Mouse (Mus musculus) liver, embryonic 16.5 days (tissue): ENCODE measurements around the gene Tmem88. TPM values are rescaled to one million over a fixed set of nuclear protein-coding genes. Genes with fewer than 3 reads are reported as not detected.

ENCODE experiments used
- ATAC-seq: fragments of 200-750 bp; cut with Nextera tagmentation; 2 replicates; pipeline ENCODE4 v1.8.0; 2017; ENCODE audit warnings: low read depth, mild to moderate bottlenecking, moderate number of reproducible peaks, moderate library complexity
- H3K27ac ChIP-seq: fragments of 300-500 bp; sonication (generic); 2 replicates; pipeline ENCODE4 v1.5.1; 2014; ENCODE audit warnings: mild to moderate bottlenecking, low read length
- H3K27me3 ChIP-seq: fragments of 300-500 bp; sonication (generic); 2 replicates; pipeline ENCODE4 v1.6.1; 2014; ENCODE audit warnings: low read depth, low read length, mixed read lengths; ENCODE audit not compliant: control insufficient read depth, insufficient read depth
- H3K36me3 ChIP-seq: fragments of 300-500 bp; sonication (generic); 2 replicates; pipeline ENCODE4 v1.6.1; 2014; ENCODE audit warnings: mild to moderate bottlenecking; ENCODE audit not compliant: control insufficient read depth, insufficient read depth
- H3K4me1 ChIP-seq: fragments of 300-500 bp; sonication (generic); 2 replicates; pipeline ENCODE4 v1.6.1; 2014; ENCODE audit warnings: low read depth, low read length, mixed read lengths; ENCODE audit not compliant: control insufficient read depth
- H3K4me2 ChIP-seq: fragments of 300-500 bp; sonication (generic); 2 replicates; pipeline ENCODE4 v1.6.1; 2014; ENCODE audit warnings: low read depth, low read length, mixed read lengths
- H3K4me3 ChIP-seq: fragments of 300-500 bp; sonication (generic); 2 replicates; pipeline ENCODE4 v1.5.1; 2014; ENCODE audit warnings: low read depth, mild to moderate bottlenecking, low read length
- H3K9ac ChIP-seq: fragments of 300-500 bp; sonication (generic); 2 replicates; pipeline ENCODE4 v1.6.1; 2014; ENCODE audit warnings: low read depth, low read length
- H3K9me3 ChIP-seq: fragments of 300-500 bp; sonication (generic); replicated peaks from 2 replicates; pipeline ENCODE4 v1.6.1; 2016; ENCODE audit warnings: low read length; ENCODE audit not compliant: control insufficient read depth
- WGBS: fragments of 180-500 bp; shearing (Covaris S2); extraction: QIAGEN DNeasy Blood & Tissue Kit; methylation state at CpG from one replicate; pipeline ENCODE4 v1.1.7; 2014; ENCODE audit not compliant: insufficient replicate concordance; 5-methylcytosine and 5-hydroxymethylcytosine counted together
- polyA plus RNA-seq: library from polyadenylated mRNA; unstranded; fragments of >200 nt; fragmentation: Nextera tagmentation; extraction: Ambion mirVana; gene quantifications from 2 replicates; pipeline ENCODE4 v1.2.1, GENCODE M21; 2015

Tmem88 gene
- polyA plus RNA-seq, 1 experiment from 2014 or later, result 7.8 TPM

- Histone ChIP-seq H3K9me3 (no peaks in the 10 kb centered on the region), H3K9ac (no peak overlapping the region), H3K27me3 (no peaks in the 10 kb centered on the region), H3K27ac (no peak overlapping the region), H3K36me3 (no peaks in the 10 kb centered on the region), H3K4me1 (no peaks in the 10 kb centered on the region; the same call in 1 of the 2 replicates), H3K4me2 (no peak overlapping the region), H3K4me3 (no peak overlapping the region)
- no peak for ATAC-seq
- whole genome bisulfite sequencing, result 64% methylated on average over 6 of the region's 6 CpGs
These were observed 16.7 kb downstream of the Tmem88 start for GRCm38 (mm10) chr11:69381356-69381755.

- Histone ChIP-seq H3K4me3 (no peak overlapping the region), H3K36me3 (no peaks in the 10 kb centered on the region), H3K4me2 (no peak overlapping the region), H3K27ac (peak overlapping the region; percentile 60), H3K9me3 (no peaks in the 10 kb centered on the region), H3K27me3 (no peaks in the 10 kb centered on the region), H3K4me1 (no peaks in the 10 kb centered on the region; the same call in 1 of the 2 replicates), H3K9ac (no peak overlapping the region)
- WGBS, result 37% methylated on average over 3 of the region's 3 CpGs
- ATAC-seq, result peak; percentile 28
These were observed 18.4 kb downstream of the Tmem88 start for GRCm38 (mm10) chr11:69379600-69379999.

- Histone ChIP-seq H3K27me3 (no peaks in the 10 kb centered on the region), H3K9me3 (no peaks in the 10 kb centered on the region), H3K36me3 (no peaks in the 10 kb centered on the region), H3K4me3 (no peak overlapping the region), H3K4me2 (no peak overlapping the region), H3K27ac (peak overlapping the region; percentile 62), H3K4me1 (peaks cover 16% of the 10 kb centered on the region), H3K9ac (no peak overlapping the region)
- peak; percentile 59 for ATAC-seq
- 47% methylated on average over 3 of the region's 3 CpGs for WGBS
These were observed 20.3 kb downstream of the Tmem88 start for GRCm38 (mm10) chr11:69377766-69378165.

- Histone ChIP-seq H3K36me3 (no peaks in the 10 kb centered on the region), H3K27ac (no peak overlapping the region), H3K4me3 (no peak overlapping the region), H3K27me3 (peaks cover 7% of the 10 kb centered on the region; the same call in 1 of the 2 replicates), H3K9ac (no peak overlapping the region), H3K9me3 (no peaks in the 10 kb centered on the region), H3K4me2 (no peak overlapping the region), H3K4me1 (peaks cover 38% of the 10 kb centered on the region)
- ATAC-seq, result no peak
- 80% methylated on average over 4 of the region's 4 CpGs for WGBS
These were observed 22.4 kb downstream of the Tmem88 start for GRCm38 (mm10) chr11:69375646-69376045.

- peaks cover 38% of the 10 kb centered on the region for H3K4me1 ChIP-seq
- H3K9me3 ChIP-seq, result no peaks in the 10 kb centered on the region
- no peaks in the 10 kb centered on the region for H3K36me3 ChIP-seq
- H3K4me3 ChIP-seq, result peak overlapping the region; percentile 45
- H3K27me3 ChIP-seq, result peaks cover 24% of the 10 kb centered on the region
- peak; percentile 91 for ATAC-seq
- peak overlapping the region; percentile 92 for H3K27ac ChIP-seq
- H3K4me2 ChIP-seq, result peak overlapping the region; percentile 82
- H3K9ac ChIP-seq, result peak overlapping the region; percentile 59
- 53% methylated on average over 16 of the region's 16 CpGs for WGBS
These were observed 24.6 kb downstream of the Tmem88 start for GRCm38 (mm10) chr11:69373223-69373965.

GRCm38 (mm10) chr11:69372780-69373170 lies 25.3 kb downstream of the Tmem88 start:
- ATAC-seq, result peak; percentile 6; the same call in 1 of the 2 replicates
- WGBS, result 46% methylated on average over 3 of the region's 3 CpGs
- H3K4me1 ChIP-seq, result peaks cover 44% of the 10 kb centered on the region
- peak overlapping the region; percentile 82 for H3K4me2 ChIP-seq
- peaks cover 30% of the 10 kb centered on the region for H3K27me3 ChIP-seq
- peak overlapping the region; percentile 45 for H3K4me3 ChIP-seq
- no peaks in the 10 kb centered on the region for H3K36me3 ChIP-seq
- H3K9ac ChIP-seq, result no peak overlapping the region
- H3K27ac ChIP-seq, result peak overlapping the region; percentile 92
- no peaks in the 10 kb centered on the region for H3K9me3 ChIP-seq

- Histone ChIP-seq H3K27ac (peak overlapping the region; percentile 92), H3K4me1 (peaks cover 50% of the 10 kb centered on the region), H3K9ac (no peak overlapping the region)
These were observed 25.8 kb downstream of the Tmem88 start for GRCm38 (mm10) chr11:69372056-69372779.

GRCm38 (mm10) chr11:69371601-69372000 lies 26.4 kb downstream of the Tmem88 start:
- no peak overlapping the region for H3K4me2 ChIP-seq
- WGBS, result 71% methylated on average over 12 of the region's 12 CpGs
- peaks cover 55% of the 10 kb centered on the region for H3K4me1 ChIP-seq

More at GRCm38 (mm10) chr11:69372056-69372779, 25.8 kb downstream of the Tmem88 start:
- Histone ChIP-seq H3K36me3 (no peaks in the 10 kb centered on the region), H3K27me3 (peaks cover 35% of the 10 kb centered on the region), H3K9me3 (no peaks in the 10 kb centered on the region), H3K4me2 (peak overlapping the region; percentile 82; the same call in 1 of the 2 replicates), H3K4me3 (peak overlapping the region; percentile 45; the same call in 1 of the 2 replicates)
- ATAC-seq, result no peak
- 46% methylated on average over 12 of the region's 12 CpGs for WGBS

GRCm38 (mm10) chr11:69370817-69371215 lies 27.2 kb downstream of the Tmem88 start:
- Histone ChIP-seq H3K4me2 (no peak overlapping the region), H3K4me1 (peaks cover 63% of the 10 kb centered on the region), H3K36me3 (no peaks in the 10 kb centered on the region), H3K4me3 (no peak overlapping the region), H3K9ac (no peak overlapping the region), H3K27me3 (peaks cover 49% of the 10 kb centered on the region), H3K9me3 (no peaks in the 10 kb centered on the region), H3K27ac (peak overlapping the region; percentile 45; the same call in 1 of the 2 replicates)
- 35% methylated on average over 9 of the region's 9 CpGs for WGBS
- ATAC-seq, result no peak

More at GRCm38 (mm10) chr11:69371601-69372000, 26.4 kb downstream of the Tmem88 start:
- Histone ChIP-seq H3K9me3 (no peaks in the 10 kb centered on the region), H3K36me3 (no peaks in the 10 kb centered on the region), H3K27ac (peak overlapping the region; percentile 92), H3K4me3 (no peak overlapping the region), H3K9ac (no peak overlapping the region), H3K27me3 (peaks cover 42% of the 10 kb centered on the region)
- no peak for ATAC-seq
